Mouse (Mus musculus) WW6 (cell line): ENCODE results near the gene Tceal1.
"Not testable (repeated sequence)": the region's sequence is repeated elsewhere in the genome, so short reads cannot be mapped to it uniquely, and the experiment has no call there.

ENCODE experiments used
- DNase-seq: peaks from one replicate; pipeline ENCODE4 v3.0.0-alpha.2; 2013; ENCODE audit warnings: low read depth, low spot score

The Tceal1 gene

DNA sequence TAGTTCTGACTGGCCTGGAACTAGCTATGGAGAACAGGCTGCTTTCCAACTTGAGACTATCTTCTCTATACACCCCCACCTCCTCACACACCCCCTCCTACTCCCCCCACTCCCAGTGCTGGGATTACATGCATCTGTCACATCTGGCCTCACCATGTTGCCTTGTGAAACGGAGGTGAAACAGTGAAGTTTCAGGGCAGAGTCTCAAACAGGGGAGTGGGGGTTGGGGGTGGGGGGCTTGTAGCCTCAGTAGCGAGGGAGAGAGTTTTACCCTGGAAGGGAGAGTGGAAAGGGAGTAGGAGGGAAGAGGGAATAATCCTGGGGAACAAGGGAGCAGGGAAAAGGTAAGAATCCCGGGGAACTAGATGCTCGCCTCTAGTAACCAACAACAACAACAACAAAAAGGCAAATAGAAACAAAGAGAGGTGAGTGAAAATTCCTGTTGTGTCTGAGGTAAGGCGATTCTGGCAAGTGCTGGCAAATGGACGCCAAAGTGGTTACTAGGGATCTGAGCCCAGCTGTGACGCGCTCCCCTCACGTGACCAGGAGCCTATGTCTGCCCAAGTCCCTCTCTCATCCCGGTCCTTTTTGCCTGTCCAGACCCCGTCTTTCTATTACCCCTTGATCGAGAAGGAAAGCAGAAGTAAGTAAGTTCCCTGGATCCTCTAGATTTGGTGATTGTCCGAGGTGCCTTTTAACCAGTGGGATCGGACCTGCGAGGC, at the start of gene Tceal1:
Gene Tceal1 (plus strand): TSS at position 537 of the 722 bp plus-strand sequence.
- no peak for DNase-seq

DNA sequence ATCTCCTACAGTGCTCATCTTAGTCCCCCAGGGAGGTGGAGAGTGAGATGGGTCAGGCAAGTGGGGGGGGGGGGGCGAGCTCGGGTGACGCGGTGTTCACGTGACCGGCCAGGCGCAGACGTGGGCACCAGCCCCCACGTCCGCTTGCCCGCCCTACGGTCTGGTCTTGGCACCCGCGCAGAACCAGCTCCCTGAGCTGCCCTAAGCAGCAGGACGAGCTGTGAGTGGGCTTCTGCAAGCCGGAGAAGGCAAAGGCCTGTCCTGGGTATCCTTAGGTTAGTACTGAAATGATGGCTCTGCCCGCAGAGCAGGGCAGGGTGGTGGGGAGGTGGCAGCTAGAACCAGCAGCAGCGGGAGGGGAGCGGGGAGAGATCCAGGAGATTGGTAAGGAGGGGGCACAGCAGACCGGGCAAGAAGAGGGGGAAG, 41.5 kb upstream of the Tceal1 start:
- no peak for DNase-seq

DNA sequence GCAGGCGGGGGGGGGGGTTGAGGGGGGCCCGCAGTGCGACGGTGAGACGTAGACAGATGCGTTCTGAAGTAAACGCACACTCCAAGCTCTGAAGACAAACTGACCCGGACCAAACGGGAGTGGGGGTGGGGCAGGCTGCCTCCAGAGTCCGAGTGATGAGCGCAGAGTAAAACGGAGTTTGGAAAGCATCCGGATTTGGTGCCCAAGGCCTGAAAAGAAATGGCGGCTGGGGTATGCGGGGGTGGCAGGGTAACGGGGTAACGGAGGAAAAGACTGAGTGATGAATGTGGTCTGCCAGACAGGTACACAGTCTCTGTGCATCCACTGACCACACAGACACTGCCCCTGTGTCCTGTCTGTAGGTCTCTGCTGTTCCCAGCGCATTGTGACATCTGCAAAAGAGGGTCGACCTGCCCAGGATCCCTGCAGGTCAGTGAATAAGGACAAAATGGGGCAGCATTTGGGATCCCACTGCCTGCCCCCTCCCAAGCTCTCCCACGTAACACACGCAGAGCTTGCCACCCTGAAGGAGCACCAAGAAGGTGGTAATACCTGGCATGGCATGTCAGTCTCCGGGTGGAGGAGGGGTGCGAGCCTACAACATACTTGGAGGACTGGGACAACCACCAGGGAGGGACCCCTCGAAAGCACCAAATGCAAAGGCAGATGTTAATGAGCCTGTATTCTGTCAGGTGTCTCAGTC, 40.9 kb upstream of the Tceal1 start:
- DNase-seq: not testable (repeated sequence)

DNA sequence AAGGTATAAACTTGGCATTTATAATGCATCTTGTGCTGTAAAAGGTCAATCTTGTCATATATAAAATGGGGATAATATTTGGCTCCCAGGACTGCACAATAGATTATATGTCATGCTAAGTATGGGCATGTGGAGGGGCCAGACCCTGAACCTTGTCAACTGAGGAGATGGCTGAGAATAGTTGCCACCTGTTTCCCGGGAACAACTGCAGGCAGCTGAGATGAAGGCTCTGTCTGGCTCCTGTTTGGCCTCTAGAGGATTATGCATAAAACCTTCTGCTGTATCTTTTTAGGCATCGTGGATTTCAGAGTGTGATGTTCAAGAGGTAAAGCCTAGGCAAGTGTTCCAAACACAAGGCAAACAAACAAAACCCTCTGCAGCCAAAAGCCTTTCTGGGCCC, 39.0 kb upstream of the Tceal1 start:
- DNase-seq: no peak

DNA sequence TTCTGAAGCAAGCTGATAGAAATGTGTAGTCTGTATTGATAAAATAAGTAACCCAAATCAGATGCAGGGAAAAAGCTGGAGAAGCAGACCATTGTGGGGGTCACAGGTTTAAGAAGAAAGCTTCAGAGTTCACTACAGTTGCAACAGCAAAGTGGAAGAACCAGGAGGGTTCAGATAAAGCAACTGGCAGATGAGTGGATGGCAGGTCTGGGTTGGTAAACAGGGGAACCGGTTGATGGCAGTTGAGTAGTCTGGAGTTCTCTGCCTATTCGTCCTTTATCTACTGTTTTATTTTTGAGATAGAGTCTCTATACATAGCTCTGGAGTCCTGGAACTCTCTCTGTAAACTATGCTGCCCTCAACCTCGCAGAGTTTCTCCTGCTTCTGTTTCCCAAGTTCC, 26.8 kb upstream of the Tceal1 start:
- DNase-seq: no peak

DNA sequence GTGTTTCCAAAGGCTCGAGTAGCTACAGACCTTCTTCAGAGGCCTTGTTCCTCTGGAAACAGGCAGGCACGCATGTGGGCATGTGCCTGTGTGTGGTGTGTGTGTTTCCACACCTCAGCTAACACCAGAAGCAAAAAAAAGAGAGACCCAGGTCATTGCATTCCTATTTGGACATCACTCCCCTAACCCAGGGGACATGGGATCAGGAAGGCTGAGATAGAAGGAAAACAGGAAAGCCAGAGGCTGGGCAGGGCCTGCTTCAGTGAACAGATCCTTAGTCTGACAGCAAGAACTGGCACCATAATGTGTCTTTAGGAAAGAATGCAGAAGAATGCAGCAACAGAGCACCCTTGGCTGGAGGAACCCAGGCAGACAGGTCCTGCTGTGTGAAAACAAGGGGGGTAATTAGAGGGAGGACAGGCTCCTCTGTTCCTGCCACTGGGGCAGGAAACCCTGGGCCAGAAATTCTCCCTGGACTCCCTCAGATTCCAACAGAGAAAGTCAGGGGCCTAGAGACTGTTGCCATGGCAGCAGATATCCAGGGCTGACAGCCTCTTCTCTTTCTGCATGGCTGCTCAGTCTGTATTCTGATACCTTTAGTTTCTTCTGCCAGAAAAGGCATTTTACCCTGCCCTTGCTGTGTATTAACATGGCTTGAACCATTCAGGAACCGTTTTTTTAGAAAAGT, 16.0 kb upstream of the Tceal1 start:
- DNase-seq: not testable (repeated sequence)

DNA sequence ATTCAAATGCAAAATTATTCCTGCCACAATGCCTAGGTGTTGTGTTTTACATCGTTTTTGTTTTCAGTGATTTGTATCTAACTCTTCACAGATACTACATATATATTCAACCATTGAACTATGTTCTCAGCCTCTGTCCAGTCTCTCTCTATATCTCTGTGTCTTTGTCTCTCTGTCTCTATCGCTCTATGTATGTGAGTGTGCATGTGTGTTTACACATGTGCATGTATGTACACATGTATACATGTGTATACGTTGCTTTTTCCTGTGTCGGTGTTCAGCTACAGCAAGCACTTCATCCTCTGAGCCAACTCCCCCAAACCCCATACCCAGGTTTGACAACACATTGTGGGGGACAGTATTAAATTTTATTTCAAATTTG, 15.5 kb upstream of the Tceal1 start:
- DNase-seq: no peak

DNA sequence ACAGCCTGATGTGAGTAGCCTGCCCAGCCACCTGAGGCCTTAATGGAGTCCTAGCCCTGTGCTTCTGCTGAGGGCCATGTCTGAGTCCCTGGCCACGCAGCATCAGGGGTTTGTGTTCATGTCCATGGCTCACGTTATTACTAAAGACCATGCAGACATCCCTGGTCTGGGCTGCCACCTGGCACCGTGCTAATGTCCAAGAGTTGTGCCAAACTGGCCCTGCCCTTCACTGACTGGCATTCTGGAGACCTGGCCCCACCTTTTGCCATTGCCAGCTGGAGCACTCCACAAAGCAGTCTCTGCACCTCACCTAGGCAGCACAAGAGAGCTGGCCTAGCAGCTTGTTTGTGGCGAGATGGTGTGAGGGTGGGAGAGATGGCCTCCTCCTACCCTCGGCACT, 14.6 kb upstream of the Tceal1 start:
- no peak for DNase-seq

DNA sequence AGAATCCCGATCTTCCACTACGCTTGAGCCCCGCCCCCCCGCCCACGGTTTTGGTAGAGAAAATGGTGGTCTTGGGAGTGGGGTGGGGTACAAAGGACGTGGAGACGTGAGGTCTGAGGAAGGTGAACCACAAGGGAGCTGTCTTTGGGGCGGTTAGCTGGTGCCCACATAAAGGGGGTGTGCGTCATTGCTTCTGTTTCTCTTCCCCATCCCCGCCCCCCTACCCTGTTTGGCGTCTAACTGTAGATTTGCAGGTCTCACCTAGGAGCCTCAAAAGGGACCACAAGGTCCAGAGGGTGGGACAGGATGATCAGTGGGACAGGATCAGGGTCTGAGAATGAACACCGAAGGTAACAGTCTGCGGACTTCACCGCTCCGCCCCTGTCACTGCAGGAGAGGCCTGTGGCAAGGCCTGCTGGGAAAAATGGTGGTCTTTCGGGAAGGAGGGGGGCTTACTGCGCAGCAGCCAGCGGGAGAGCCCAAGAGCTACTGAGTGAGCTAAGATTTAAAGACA, 443 bp downstream of the Tceal1 start:
- no peak for DNase-seq

DNA sequence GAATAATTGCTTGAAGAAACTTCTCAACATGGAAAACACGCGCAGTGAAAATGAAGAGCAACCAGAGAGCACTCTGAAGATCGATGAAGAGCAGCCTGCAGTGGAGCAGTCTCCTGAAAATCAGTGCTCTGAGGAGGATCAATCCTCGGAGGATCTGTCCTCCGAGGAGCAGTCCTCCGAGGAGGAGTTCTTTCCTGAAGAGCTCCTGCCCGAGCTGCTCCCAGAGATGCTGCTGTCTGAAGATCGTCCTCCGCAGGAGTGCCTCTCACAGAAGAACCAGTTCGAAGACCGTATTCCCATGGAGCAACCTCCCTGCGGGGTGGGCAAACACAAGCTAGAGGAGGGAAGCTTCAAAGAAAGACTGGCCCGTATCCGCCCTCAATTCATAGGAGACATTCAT, 1.0 kb downstream of the Tceal1 start:
- no peak for DNase-seq

DNA sequence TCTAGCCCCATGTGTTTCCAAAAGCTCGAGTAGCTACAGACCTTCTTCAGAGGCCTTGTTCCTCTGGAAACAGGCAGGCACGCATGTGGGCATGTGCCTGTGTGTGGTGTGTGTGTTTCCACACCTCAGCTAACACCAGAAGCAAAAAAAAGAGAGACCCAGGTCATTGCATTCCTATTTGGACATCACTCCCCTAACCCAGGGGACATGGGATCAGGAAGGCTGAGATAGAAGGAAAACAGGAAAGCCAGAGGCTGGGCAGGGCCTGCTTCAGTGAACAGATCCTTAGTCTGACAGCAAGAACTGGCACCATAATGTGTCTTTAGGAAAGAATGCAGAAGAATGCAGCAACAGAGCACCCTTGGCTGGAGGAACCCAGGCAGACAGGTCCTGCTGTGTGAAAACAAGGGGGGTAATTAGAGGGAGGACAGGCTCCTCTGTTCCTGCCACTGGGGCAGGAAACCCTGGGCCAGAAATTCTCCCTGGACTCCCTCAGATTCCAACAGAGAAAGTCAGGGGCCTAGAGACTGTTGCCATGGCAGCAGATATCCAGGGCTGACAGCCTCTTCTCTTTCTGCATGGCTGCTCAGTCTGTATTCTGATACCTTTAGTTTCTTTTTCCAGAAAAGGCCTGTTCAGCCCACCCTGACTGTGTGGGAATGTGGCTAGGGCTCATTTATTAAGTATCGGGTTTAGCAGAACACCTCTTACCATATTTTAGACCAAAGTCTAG, 7.1 kb downstream of the Tceal1 start:
- DNase-seq: not testable (repeated sequence)

DNA sequence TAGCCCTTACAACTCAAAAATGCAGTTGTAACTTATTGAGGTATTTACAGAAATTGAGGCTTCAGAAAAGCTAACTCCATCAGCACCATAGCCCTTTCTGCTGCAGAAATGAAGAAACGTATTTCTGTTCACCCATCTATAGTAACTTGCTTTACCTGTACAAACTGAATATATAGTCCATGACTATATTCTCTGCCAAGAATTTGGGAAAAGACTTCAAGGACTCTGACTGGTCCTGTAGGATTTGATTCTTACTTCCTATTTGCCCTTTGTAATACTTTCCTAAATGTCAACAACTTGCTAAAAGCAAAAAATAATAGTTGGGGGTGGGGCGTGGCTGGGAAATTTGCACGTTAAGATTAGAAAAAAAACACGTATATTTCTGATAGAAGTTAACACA, 24.2 kb downstream of the Tceal1 start:
- DNase-seq: no peak

DNA sequence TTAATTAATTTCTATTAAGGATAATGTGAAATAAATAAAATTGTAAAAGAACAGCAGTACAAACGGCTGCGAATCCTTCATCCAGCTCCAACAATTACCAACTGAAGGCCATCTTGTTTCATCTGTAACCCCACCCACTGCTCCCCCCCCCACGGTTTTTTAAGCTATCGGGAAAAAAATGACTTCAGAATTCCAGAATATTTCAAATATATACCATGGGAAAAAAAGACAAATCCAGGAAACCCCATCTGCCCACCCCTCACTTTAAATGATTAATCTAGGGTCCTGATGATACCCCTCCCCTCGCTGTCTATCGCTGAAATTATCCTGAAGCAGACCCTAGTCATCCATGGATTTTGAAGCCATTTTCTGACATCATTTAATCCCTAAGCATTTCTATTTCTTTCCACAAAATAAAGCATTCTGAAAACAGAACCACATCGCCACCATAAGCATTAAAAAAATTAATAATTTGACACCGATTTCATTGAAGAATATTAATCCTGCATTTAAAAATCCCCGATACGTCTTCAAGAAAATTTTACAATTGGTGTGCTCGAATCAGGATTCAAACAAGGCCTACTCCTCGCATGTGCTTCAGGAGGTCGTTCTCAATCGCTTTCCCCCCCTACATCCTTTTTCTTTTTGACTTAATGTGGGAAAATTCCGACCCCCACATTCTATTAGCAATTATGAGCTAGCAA, 32.5 kb downstream of the Tceal1 start:
- no peak for DNase-seq

DNA sequence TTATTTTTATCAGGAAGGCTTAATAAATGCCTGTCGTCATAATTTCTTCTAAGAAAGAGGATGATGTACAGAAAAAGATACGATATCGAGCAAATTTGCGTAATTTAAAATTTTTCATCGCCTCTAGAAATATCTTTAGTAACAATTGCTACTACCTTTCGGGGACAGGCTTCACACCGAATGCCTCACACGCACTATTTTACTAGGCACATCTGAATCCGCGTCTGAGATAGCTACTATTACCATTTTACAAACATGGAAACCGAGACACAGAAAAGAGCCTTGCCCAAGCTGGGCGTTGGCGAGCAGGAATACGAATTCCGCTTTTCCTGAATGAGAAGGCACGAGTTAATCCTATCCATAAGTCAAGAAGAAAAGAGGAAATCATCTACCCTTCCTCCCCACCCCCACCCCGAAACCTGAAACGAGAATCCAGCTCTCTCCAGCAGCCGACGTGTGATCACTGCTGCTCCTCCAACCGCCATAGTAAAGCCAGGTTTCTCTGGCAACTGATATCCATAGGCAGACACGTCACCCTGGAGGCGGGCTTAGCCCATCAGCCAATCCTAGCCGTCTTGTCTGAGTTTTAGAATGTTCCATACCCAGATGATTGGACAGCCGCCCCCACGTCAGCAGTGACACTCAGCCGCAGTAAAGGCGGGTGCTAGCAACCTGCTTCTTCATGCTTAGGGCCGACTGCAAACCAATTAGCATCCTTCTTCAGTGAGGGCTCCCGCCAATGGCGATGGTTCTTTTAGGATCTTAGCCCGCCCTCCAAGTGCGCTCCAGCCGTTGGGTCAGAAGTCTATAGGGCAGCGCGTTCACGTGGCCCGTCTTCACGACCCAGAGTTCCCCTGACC, 33.2 kb downstream of the Tceal1 start:
- peak; percentile 80 for DNase-seq

DNA sequence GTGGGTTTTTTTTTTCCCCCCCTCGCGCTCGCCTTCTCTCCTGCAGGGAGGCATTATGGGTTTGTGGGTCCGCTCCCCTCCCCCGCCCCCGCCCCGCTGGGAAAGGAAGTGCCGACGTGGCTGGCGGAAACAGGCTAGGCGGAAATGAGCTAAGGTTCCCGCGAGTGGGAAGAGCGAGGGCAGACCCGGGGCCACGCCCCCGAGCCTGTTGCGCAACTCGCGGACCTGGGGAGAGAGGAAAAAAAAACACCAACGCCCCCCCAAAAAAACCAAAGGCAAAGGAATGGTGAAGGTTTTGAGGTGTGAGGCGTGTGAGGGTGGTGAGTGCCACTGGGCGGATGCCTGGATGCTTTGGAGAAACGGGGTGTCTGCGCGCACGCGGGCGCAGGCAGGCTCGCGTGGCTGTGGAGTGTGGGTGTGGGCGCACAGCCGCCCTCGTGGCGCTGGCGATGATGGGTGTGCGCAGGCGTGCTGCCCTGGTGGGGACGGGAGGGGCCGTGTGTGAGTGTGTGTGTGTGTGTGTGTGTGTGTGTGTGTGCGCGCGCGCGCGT, 33.9 kb downstream of the Tceal1 start:
- no peak for DNase-seq

DNA sequence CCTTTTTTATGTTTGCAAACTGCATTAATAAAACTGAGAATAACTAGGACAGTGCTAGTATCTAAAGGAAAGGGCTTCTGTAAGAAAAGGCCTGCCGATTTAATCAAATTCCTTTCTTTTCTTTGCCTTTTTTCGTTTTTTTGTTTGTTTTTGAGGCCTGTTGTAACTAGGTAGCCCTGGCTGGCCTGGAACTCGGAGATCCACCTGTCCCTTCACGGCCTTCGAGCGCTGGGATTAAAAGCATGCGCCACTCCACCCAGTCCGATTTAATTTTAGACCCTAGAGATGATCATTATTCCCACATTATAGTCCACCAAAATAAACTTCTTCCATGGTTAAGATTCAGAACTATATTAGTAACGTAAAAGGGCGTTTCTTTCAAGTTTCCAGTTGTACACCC, 34.5 kb downstream of the Tceal1 start:
- no peak for DNase-seq

DNA sequence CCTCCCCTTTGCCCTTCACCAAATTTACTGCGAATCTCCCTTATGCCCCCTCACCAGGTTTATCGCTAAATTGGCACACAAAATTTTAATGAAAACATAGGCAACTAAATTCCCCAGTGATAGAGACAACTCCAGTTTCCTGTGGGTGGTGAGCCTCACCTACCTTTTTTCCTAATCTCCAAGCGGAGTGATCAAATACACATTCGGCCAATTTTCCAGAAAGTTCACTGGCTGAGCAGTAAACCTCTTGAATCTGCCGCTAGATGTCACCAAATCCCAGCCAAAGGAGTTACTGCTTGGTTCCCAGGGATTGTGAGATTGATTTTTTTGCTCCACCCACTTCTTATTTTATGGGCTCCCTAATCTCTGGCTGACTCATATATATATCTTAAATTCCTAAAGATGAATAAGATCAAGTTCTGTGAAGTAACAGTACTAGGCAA, 34.9 kb downstream of the Tceal1 start:
- no peak for DNase-seq

DNA sequence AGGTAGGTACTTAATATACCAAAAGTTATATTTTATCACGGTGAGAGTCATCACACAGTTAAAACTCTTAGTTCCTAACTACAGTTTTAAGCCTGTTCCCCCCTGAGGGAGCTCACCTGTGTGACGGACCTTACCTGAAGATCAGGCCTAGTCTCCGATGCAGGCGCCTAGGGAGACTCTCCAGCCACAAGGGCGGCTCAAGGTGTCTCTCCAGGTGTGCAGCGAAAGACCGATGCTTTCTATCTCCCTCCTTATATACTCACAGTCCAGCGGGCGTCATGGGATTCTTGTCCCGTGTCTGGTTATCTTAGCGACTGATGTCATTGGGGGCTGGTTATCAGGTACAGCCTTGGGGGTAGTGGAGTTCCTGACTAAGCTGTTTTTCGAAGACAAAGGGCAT, 35.7 kb downstream of the Tceal1 start, which contains the start of gene Morf4l2:
Gene Morf4l2 (minus strand): TSS at position 232 of the 400 bp plus-strand sequence.
- DNase-seq: no peak

DNA sequence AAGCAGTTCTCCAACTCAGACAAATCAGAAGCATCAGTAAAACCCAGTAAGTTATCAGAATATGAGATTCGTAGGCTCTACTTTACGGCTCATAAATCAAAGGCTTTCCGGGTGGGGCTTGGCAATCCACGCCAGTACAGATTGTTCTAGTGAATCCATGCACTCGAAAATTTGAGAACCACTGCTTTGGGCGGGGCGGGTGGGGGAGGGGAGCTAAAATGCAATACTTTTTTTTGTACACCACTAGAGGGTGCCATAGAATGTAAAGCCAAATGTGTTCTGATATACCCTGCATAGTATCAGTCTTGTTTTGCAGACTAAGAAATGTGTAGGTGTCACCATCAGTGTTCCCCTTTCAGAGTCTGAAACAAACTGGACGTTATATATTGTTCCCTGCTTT, 36.9 kb downstream of the Tceal1 start:
- DNase-seq: no peak

DNA sequence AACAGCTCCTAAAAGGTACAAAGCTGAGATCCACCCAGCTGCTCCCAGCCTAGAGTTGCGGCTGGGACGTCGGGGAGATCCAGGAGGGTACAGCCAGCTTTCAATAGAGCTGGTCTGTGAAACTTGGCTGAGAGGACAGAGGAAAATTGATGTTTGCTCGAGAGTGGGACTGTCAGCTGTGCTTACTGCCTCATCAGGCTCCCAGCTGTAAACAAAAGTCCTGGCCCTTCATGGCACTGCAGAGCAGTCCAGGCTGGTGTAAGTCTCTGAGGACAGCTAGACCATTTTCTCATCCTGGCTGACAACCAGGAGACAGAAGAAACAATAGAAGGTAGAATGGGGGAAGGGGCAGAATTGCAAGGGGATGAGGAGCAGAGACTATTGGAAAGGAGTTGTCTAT, 41.5 kb downstream of the Tceal1 start:
- DNase-seq: no peak
